Mouse (Mus musculus): ENCODE data around the gene Ly6g6d. TPM values are rescaled to one million over a fixed set of nuclear protein-coding genes. Genes with fewer than 3 reads are reported as not detected.

Ly6g6d gene
- polyA plus RNA-seq, 1 experiment: 1.8 TPM

- no peaks in the 10 kb centered on the region for H3K27me3 ChIP-seq (ENCODE audit: control insufficient read depth, insufficient read depth, low read length)
- peaks cover 15% of the 10 kb centered on the region for H3K4me1 ChIP-seq (ENCODE audit: control insufficient read depth, insufficient read depth, insufficient read length)
- DNase-seq (ENCODE audit: low read depth in 1 of 2, low spot score in 2 of 2): no peak
- no peak for TF ChIP-seq POLR2A (IDR thresholded peaks at IDR 0.05; ENCODE audit: low read depth, low read length)
- TF ChIP-seq CTCF (IDR thresholded peaks at IDR 0.05; ENCODE audit: extremely low read depth, insufficient read depth, insufficient read length, insufficient replicate concordance): no peak
- peak overlapping the region; percentile 38; the same call in 1 of the 2 replicates for H3K27ac ChIP-seq (ENCODE audit: insufficient read depth, low read length)
- H3K4me3 ChIP-seq (ENCODE audit: extremely low read depth, insufficient read depth, insufficient read length): no peak overlapping the region
- WGBS: 89% methylated on average over 7 of the region's 7 CpGs
- peaks cover 34% of the 10 kb centered on the region for H3K36me3 ChIP-seq (ENCODE audit: control insufficient read depth, insufficient read depth, low read length)
These were observed 22.0 kb downstream of the Ly6g6d start for GRCm38 (mm10) chr17:35055691-35056495.

- Histone ChIP-seq H3K36me3 (ENCODE audit: control insufficient read depth, insufficient read depth, low read length) (peaks cover 31% of the 10 kb centered on the region), H3K27ac (ENCODE audit: insufficient read depth, low read length) (peak overlapping the region; percentile 98), H3K27me3 (ENCODE audit: control insufficient read depth, insufficient read depth, low read length) (no peaks in the 10 kb centered on the region), H3K4me1 (ENCODE audit: control insufficient read depth, insufficient read depth, insufficient read length) (peaks cover 26% of the 10 kb centered on the region), H3K4me3 (ENCODE audit: extremely low read depth, insufficient read depth, insufficient read length) (peak overlapping the region; percentile 74)
- no peak for DNase-seq (ENCODE audit: low read depth in 1 of 2, low spot score in 2 of 2)
- 81% methylated on average over 12 of the region's 12 CpGs for WGBS
- TF ChIP-seq CTCF (IDR thresholded peaks at IDR 0.05; ENCODE audit: extremely low read depth, insufficient read depth, insufficient read length, insufficient replicate concordance): no peak
These were observed 25.5 kb downstream of the Ly6g6d start for GRCm38 (mm10) chr17:35052271-35052798.

DNA sequence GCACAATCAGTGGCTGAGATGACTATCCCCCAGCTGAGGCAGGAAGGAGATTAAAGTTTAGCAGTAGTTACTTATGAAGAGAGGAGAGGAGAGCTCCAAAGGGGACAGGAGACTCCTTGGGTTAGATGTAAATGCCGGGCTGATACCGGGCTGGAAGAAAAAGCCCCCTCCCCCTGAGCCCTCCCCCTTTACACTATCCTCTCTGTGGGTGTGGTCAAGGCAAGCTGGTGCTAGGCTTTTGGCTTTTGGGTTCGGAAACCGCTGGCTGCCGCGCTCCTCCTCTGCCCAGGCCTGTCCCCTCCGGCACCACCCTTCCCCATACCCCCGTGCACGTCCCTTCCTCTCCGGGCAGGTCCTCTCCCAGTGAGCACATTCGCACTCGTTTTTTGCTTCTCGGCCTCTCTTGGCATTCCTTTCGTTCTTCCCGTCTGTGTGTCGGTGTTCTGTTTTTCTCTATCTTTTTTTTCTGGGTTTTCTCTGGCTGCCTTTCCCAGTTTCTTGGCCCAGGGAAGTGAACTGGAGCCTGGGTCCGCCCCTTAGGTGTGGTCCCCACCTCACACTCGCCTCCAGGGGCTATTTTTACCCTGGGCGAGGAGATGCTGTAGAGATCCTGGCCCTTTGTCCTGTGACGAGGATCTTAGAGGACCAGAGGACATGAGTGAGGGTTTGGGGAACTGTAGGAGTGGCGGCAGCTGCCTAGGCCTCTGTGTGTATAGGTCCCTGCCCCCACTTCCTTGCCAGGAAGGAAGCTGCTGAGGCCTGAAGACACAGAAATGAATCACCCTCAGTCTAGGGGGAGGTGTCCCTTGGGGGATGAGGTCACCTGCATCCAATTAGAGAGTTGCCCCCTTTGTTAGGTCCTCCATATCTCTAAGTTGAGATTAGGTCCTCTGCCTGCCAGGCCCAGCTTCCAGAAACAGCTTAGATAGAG lies 26.4 kb downstream of the Ly6g6d start:
- Histone ChIP-seq H3K27ac (ENCODE audit: insufficient read depth, low read length) (peak overlapping the region; percentile 98), H3K4me1 (ENCODE audit: control insufficient read depth, insufficient read depth, insufficient read length) (peaks cover 26% of the 10 kb centered on the region), H3K4me3 (ENCODE audit: extremely low read depth, insufficient read depth, insufficient read length) (peak overlapping the region; percentile 74), H3K27me3 (ENCODE audit: control insufficient read depth, insufficient read depth, low read length) (no peaks in the 10 kb centered on the region), H3K36me3 (ENCODE audit: control insufficient read depth, insufficient read depth, low read length) (peaks cover 29% of the 10 kb centered on the region)
- peak; percentile 74 to 82 for DNase-seq (ENCODE audit: low read depth in 1 of 2, low spot score in 2 of 2)
- under 1% methylated on average over 21 of the region's 21 CpGs for WGBS
- peak; percentile 95 for TF ChIP-seq POLR2A (IDR thresholded peaks at IDR 0.05; ENCODE audit: low read depth, low read length)
- no peak for TF ChIP-seq CTCF (IDR thresholded peaks at IDR 0.05; ENCODE audit: extremely low read depth, insufficient read depth, insufficient read length, insufficient replicate concordance)

GRCm38 (mm10) chr17:35050126-35050750 lies 27.6 kb downstream of the Ly6g6d start:
- WGBS: under 1% methylated on average over 27 of the region's 27 CpGs
- Histone ChIP-seq H3K4me1 (ENCODE audit: control insufficient read depth, insufficient read depth, insufficient read length) (peaks cover 26% of the 10 kb centered on the region), H3K27ac (ENCODE audit: insufficient read depth, low read length) (peak overlapping the region; percentile 98), H3K36me3 (ENCODE audit: control insufficient read depth, insufficient read depth, low read length) (peaks cover 21% of the 10 kb centered on the region), H3K4me3 (ENCODE audit: extremely low read depth, insufficient read depth, insufficient read length) (peak overlapping the region; percentile 74), H3K27me3 (ENCODE audit: control insufficient read depth, insufficient read depth, low read length) (no peaks in the 10 kb centered on the region)
- TF ChIP-seq CTCF (IDR thresholded peaks at IDR 0.05; ENCODE audit: extremely low read depth, insufficient read depth, insufficient read length, insufficient replicate concordance) (no peak), POLR2A (IDR thresholded peaks at IDR 0.05; ENCODE audit: low read depth, low read length) (peak; percentile 70)
- peak in 1 of 2 experiments; percentile 80 for DNase-seq (ENCODE audit: low read depth in 1 of 2, low spot score in 2 of 2)

DNA sequence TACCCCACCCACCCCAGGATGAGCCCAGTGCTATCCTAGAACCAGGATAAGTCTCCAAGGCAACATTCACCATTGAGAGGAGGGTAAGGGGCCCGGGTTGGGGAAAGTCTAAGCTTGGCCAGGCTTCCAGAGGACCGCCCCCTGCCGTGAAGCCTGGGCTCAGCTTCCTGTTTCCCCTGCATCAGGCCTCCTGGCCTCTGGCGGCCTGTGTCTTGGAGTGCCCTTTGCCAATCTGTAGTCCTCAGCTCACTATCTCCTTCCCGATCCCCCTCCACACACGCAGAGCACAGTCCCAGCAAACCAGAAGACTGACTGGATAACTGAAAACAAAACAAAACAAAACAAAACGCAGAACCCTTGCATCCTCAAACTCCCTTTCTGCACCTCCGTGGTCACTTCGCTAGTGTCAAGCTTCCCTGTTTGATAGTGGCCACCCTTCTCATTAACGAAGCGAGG lies 28.3 kb downstream of the Ly6g6d start, which contains the start of gene Clic1:
Gene Clic1 (plus strand): TSS at position 406 of the 456 bp plus-strand sequence.
- peak within 1 kb of the TSS; percentile 98 for H3K27ac ChIP-seq (ENCODE audit: insufficient read depth, low read length)
- H3K27me3 ChIP-seq (ENCODE audit: control insufficient read depth, insufficient read depth, low read length): no peaks in the 10 kb centered on the region
- H3K36me3 ChIP-seq (ENCODE audit: control insufficient read depth, insufficient read depth, low read length): peaks cover 18% of the 10 kb centered on the region
- peak in 1 of 2 experiments; percentile 54 for DNase-seq (ENCODE audit: low read depth in 1 of 2, low spot score in 2 of 2)
- peaks cover 26% of the 10 kb centered on the region for H3K4me1 ChIP-seq (ENCODE audit: control insufficient read depth, insufficient read depth, insufficient read length)
- H3K4me3 ChIP-seq (ENCODE audit: extremely low read depth, insufficient read depth, insufficient read length): peak within 1 kb of the TSS; percentile 74
- WGBS: under 1% methylated on average over 11 of the region's 11 CpGs
- TF ChIP-seq POLR2A (IDR thresholded peaks at IDR 0.05; ENCODE audit: low read depth, low read length): peak; percentile 46; the same call in 1 of the 2 replicates
- TF ChIP-seq CTCF (IDR thresholded peaks at IDR 0.05; ENCODE audit: extremely low read depth, insufficient read depth, insufficient read length, insufficient replicate concordance): no peak

GRCm38 (mm10) chr17:35048932-35049440 lies 28.9 kb downstream of the Ly6g6d start:
- H3K4me1 ChIP-seq (ENCODE audit: control insufficient read depth, insufficient read depth, insufficient read length): peaks cover 26% of the 10 kb centered on the region
- H3K4me3 ChIP-seq (ENCODE audit: extremely low read depth, insufficient read depth, insufficient read length): 0 out of 2 replicates have a peak overlapping the region, but pooled peaks have one; percentile 2
- peaks cover 13% of the 10 kb centered on the region for H3K36me3 ChIP-seq (ENCODE audit: control insufficient read depth, insufficient read depth, low read length)
- H3K27ac ChIP-seq (ENCODE audit: insufficient read depth, low read length): peak overlapping the region; percentile 98
- TF ChIP-seq POLR2A (IDR thresholded peaks at IDR 0.05; ENCODE audit: low read depth, low read length): no peak
- TF ChIP-seq CTCF (IDR thresholded peaks at IDR 0.05; ENCODE audit: extremely low read depth, insufficient read depth, insufficient read length, insufficient replicate concordance): no peak
- H3K27me3 ChIP-seq (ENCODE audit: control insufficient read depth, insufficient read depth, low read length): no peaks in the 10 kb centered on the region
- no peak for DNase-seq (ENCODE audit: low read depth in 1 of 2, low spot score in 2 of 2)
- 19% methylated on average over 5 of the region's 5 CpGs for WGBS

Measured in spleen, adult 2 months (tissue).